Mouse (Mus musculus) embryonic facial prominence, embryonic 15.5 days (tissue): Measurements from ENCODE around the gene Zdhhc8. TPM values are rescaled to one million over a fixed set of nuclear protein-coding genes. Genes with fewer than 3 reads are reported as not detected.
A peak's percentile ranks its signal among the peaks of the same experiment; 100 is the strongest.
"Not testable (repeated sequence)": the region's sequence is repeated elsewhere in the genome, so short reads cannot be mapped to it uniquely, and the experiment has no call there.

Experiments
- ATAC-seq: fragments of 200-750 bp; cut with Nextera tagmentation; 2 replicates; pipeline ENCODE4 v1.8.0; 2017; ENCODE audit warnings: low read depth, moderate TSS enrichment; ENCODE audit not compliant: insufficient number of reproducible peaks, low FRiP score, low TSS enrichment
- H3K27ac ChIP-seq: fragments of 300-500 bp; sonication (generic); replicated peaks from 2 replicates; pipeline ENCODE4 v1.5.1; 2015; ENCODE audit warnings: mild to moderate bottlenecking, inconsistent platforms
- H3K27me3 ChIP-seq: fragments of 300-500 bp; sonication (generic); 2 replicates; pipeline ENCODE4 v1.6.1; 2015; ENCODE audit warnings: inconsistent platforms
- H3K36me3 ChIP-seq: fragments of 300-500 bp; sonication (generic); 2 replicates; pipeline ENCODE4 v1.6.1; 2015; ENCODE audit warnings: mild to moderate bottlenecking, inconsistent platforms
- H3K4me1 ChIP-seq: fragments of 300-500 bp; sonication (generic); 2 replicates; pipeline ENCODE4 v1.6.1; 2015; ENCODE audit warnings: inconsistent platforms
- H3K4me2 ChIP-seq: fragments of 300-500 bp; sonication (generic); replicated peaks from 2 replicates; pipeline ENCODE4 v1.6.1; 2015; ENCODE audit warnings: mild to moderate bottlenecking, inconsistent platforms
- H3K4me3 ChIP-seq: fragments of 300-500 bp; sonication (generic); replicated peaks from 2 replicates; pipeline ENCODE4 v1.5.1; 2015; ENCODE audit warnings: mild to moderate bottlenecking, inconsistent platforms
- H3K9ac ChIP-seq: fragments of 300-500 bp; sonication (generic); 2 replicates; pipeline ENCODE4 v1.6.1; 2015; ENCODE audit warnings: inconsistent platforms
- H3K9me3 ChIP-seq: fragments of 300-500 bp; sonication (generic); replicated peaks from 2 replicates; pipeline ENCODE4 v1.6.1; 2016; ENCODE audit warnings: inconsistent platforms
- WGBS: fragments of 180-500 bp; shearing (Covaris S2); methylation state at CpG from one replicate; pipeline ENCODE4 v1.1.7; 2015; 5-methylcytosine and 5-hydroxymethylcytosine counted together
- polyA plus RNA-seq: library from polyadenylated mRNA; unstranded; fragments of >200 nt; fragmentation: Nextera tagmentation; extraction: Ambion mirVana; gene quantifications from 2 replicates; pipeline ENCODE4 v1.2.1, GENCODE M21; 2015

Gene Zdhhc8
- polyA plus RNA-seq, 1 experiment from 2014 or later, result 24.3 TPM

DNA sequence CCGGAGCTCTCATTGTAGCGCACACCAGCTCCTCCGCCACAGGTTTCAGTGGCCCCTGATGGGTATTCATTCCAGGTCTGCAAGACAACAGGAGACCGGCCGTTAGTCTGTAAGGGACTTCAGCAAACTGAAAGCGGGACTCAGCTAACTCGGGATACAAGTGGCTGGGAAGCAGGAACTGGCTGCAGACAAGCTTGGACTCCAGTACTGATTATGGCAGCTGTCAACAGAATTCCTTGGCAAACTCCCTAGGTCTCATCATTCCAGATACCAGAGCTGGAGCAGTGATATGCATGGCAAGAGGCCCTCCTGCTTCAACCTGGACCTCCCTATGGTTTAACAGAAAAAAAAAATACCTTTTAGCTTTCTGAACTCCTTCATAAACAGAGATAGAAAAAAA lies 20.1 kb downstream of the Zdhhc8 start:
- Histone ChIP-seq H3K4me1 (peaks cover 6% of the 10 kb centered on the region), H3K4me2 (no peak overlapping the region), H3K36me3 (no peaks in the 10 kb centered on the region), H3K27me3 (no peaks in the 10 kb centered on the region), H3K9ac (no peak overlapping the region), H3K4me3 (no peak overlapping the region), H3K9me3 (no peaks in the 10 kb centered on the region), H3K27ac (no peak overlapping the region)
- no peak for ATAC-seq
- 77% methylated on average over 7 of the region's 7 CpGs for WGBS

GRCm38 (mm10) chr16:18213689-18214088 lies 21.2 kb downstream of the Zdhhc8 start:
- H3K36me3 ChIP-seq, result no peaks in the 10 kb centered on the region
- H3K9me3 ChIP-seq, result no peaks in the 10 kb centered on the region
- ATAC-seq, result 0 out of 2 replicates have a peak, but pooled peaks have one; percentile 34
- 36% methylated on average over 6 of the region's 6 CpGs for WGBS
- no peak overlapping the region for H3K9ac ChIP-seq
- H3K27ac ChIP-seq, result no peak overlapping the region
- H3K4me3 ChIP-seq, result no peak overlapping the region
- no peak overlapping the region for H3K4me2 ChIP-seq
- no peaks in the 10 kb centered on the region for H3K27me3 ChIP-seq
- peaks cover 3% of the 10 kb centered on the region; the same call in 1 of the 2 replicates for H3K4me1 ChIP-seq

DNA sequence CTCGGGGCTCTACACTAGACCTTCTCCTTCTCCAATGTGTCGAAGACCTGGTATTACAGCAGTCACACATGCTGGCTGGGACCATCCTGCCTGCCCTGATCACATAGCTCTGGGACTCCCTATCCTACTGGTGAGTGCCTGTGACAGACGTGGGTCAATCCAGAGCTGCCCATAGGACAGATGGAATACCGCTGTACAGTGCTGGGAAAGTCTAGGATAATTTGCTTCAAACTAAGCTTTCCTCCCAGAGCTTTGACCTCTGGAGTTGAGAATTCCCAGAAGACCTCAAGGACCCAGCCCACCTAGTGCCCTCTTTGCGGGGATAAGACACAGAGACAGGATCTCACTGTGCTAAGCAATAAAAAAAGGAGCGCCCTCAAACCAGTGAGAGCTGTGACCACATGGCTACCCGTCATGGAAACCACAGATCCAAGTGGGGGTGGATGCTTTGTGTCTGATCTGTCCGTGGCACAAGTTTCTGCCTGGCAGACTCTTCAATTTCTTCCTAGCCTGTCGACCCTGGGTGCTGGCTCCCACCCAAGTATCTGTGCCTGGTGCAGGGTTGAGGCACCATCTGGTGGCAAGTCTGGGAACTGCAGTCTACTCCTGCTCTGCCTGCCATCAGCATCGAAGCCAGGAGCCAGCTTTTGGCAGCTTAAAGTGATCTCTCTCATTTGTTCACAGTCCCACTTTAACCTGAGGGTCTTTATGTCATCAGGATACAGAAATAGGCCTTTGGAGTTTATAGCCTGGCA lies 23.3 kb downstream of the Zdhhc8 start:
- Histone ChIP-seq H3K27ac (no peak overlapping the region), H3K9ac (no peak overlapping the region), H3K9me3 (no peaks in the 10 kb centered on the region), H3K4me1 (peaks cover 3% of the 10 kb centered on the region; the same call in 1 of the 2 replicates), H3K4me3 (no peak overlapping the region), H3K36me3 (no peaks in the 10 kb centered on the region), H3K27me3 (no peaks in the 10 kb centered on the region), H3K4me2 (no peak overlapping the region)
- 47% methylated on average over 10 of the region's 10 CpGs for WGBS
- ATAC-seq, result no peak

- no peak overlapping the region for H3K4me3 ChIP-seq
- no peaks in the 10 kb centered on the region for H3K36me3 ChIP-seq
- H3K9ac ChIP-seq, result no peak overlapping the region
- 24% methylated on average over 8 of the region's 8 CpGs for WGBS
- no peak for ATAC-seq
- no peaks in the 10 kb centered on the region for H3K27me3 ChIP-seq
- no peak overlapping the region for H3K4me2 ChIP-seq
- H3K4me1 ChIP-seq, result peaks cover 3% of the 10 kb centered on the region; the same call in 1 of the 2 replicates
- H3K27ac ChIP-seq, result no peak overlapping the region
- no peaks in the 10 kb centered on the region for H3K9me3 ChIP-seq
Observed at GRCm38 (mm10) chr16:18210701-18211416, 24.1 kb downstream of the Zdhhc8 start.

DNA sequence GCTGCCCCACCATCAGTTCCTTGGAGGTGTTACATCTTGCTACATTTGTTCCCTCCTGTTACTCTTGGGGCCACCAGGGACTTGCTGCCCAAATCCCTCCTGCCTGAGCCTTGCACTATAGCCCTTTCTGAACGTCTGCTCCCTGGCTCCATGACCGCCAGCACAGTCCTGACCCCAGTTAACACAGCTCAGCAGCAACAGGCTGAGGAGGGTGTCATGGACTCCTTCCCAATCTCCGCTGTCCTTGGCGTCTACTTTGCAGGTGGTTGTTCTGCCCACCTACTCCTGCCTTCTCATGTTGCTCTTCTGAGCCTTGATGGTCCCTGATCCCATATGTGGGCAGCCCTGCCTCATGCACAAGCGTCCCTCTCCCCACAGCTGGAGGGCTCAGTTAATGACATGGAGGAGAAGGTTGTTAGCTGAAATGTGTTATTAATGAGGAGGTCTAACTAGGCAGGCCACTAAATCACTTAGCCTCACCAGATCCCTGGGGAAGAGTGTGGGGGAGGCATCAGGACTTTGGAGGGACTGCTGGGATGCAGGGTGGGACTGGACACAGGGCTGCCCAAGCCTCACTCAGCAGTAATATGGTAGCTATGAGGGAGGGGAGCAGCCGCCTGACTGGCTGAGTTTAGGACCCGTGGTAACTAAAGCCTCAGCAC lies 31.4 kb downstream of the Zdhhc8 start:
- ATAC-seq, result no peak
- Histone ChIP-seq H3K9ac (no peak overlapping the region), H3K36me3 (no peaks in the 10 kb centered on the region), H3K4me2 (no peak overlapping the region), H3K27me3 (no peaks in the 10 kb centered on the region), H3K4me1 (0 out of 2 replicates have a peak, but pooled peaks cover 2% of the 10 kb centered on the region), H3K4me3 (no peak overlapping the region), H3K27ac (no peak overlapping the region), H3K9me3 (no peaks in the 10 kb centered on the region)
- 38% methylated on average over 7 of the region's 7 CpGs for WGBS

- ATAC-seq, result no peak
- Histone ChIP-seq H3K4me2 (no peak overlapping the region), H3K36me3 (no peaks in the 10 kb centered on the region), H3K27ac (no peak overlapping the region), H3K4me1 (0 out of 2 replicates have a peak, but pooled peaks cover 2% of the 10 kb centered on the region), H3K9me3 (no peaks in the 10 kb centered on the region), H3K9ac (no peak overlapping the region), H3K27me3 (no peaks in the 10 kb centered on the region), H3K4me3 (no peak overlapping the region)
- WGBS, result 100% methylated on average over 1 of the region's 1 CpGs
Observed at GRCm38 (mm10) chr16:18202061-18202460, 32.9 kb downstream of the Zdhhc8 start.

DNA sequence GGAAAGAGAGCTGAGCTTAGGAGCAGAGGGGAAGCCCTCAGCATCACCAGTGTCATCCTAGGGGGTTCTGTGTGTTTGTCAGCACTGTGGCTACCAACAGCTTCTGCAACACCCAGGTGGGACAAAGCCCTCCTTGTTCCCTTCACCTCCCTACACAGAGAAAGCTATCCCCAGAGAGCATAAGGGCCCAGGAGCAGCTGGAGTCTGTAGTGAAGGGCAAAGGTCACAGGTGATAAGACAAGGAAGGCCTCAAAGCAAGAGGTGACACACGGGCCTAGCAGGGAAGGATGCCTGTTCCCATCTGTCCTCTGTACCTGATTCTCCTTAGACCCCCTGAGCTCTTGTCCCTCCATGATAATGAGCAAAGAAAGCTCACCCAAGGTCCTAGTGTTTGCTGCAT lies 33.3 kb downstream of the Zdhhc8 start:
- H3K4me1 ChIP-seq, result 0 out of 2 replicates have a peak, but pooled peaks cover 2% of the 10 kb centered on the region
- H3K9me3 ChIP-seq, result no peaks in the 10 kb centered on the region
- no peaks in the 10 kb centered on the region for H3K36me3 ChIP-seq
- H3K27me3 ChIP-seq, result no peaks in the 10 kb centered on the region
- no peak overlapping the region for H3K4me2 ChIP-seq
- H3K27ac ChIP-seq, result no peak overlapping the region
- ATAC-seq, result no peak
- H3K4me3 ChIP-seq, result no peak overlapping the region
- 30% methylated on average over 1 of the region's 1 CpGs for WGBS
- no peak overlapping the region for H3K9ac ChIP-seq

DNA sequence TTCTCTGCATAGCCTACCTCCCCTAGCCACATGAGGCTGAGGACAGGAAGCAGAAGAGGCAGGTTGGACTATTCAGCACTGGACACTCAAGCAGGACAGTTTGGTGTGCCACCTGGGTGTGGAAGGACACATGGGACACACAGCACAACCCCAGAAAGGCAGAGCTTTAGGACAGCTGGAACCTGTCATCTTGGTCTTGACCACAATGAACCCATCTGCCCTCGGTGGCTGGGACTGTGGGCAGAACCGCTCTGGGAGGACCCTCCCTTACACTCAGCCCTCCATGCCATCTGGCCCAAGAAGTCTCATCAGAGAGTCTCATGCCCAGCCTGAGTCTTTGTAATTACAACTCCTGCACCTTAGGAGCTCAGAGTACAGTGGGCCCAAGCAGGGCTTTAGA lies 34.9 kb downstream of the Zdhhc8 start:
- no peak for ATAC-seq
- Histone ChIP-seq H3K36me3 (no peaks in the 10 kb centered on the region), H3K27me3 (no peaks in the 10 kb centered on the region), H3K9ac (no peak overlapping the region), H3K4me2 (no peak overlapping the region), H3K9me3 (no peaks in the 10 kb centered on the region), H3K4me3 (no peak overlapping the region), H3K4me1 (peaks cover 3% of the 10 kb centered on the region), H3K27ac (no peak overlapping the region)
- 72% methylated on average over 2 of the region's 2 CpGs for WGBS

- Histone ChIP-seq H3K27ac (no peak overlapping the region), H3K4me1 (peaks cover 13% of the 10 kb centered on the region), H3K4me2 (no peak overlapping the region), H3K9me3 (no peaks in the 10 kb centered on the region), H3K27me3 (no peaks in the 10 kb centered on the region), H3K36me3 (no peaks in the 10 kb centered on the region), H3K4me3 (no peak overlapping the region), H3K9ac (no peak overlapping the region)
- WGBS, result 72% methylated on average over 10 of the region's 10 CpGs
- ATAC-seq, result no peak
Observed at GRCm38 (mm10) chr16:18198365-18199098, 36.4 kb downstream of the Zdhhc8 start.

DNA sequence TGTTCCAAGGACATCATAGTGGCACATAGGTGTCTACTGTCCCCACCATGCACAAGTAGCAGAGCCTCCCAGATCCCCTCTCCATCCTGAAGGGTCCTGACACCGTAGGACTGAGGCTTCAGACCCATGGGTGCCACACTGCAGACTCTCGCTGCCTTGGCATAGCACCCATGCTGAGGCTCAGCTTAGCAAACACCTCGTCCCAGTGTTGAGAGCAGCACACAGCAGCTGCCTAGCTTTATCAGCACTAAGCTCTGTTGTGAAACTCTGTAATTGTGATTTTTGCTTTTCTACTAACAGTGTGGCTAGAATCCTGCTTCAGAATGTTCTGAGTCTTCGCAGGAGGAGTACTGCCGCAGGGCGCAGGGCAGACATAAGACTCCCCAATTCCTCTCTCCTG lies 37.1 kb downstream of the Zdhhc8 start:
- no peak overlapping the region for H3K9ac ChIP-seq
- H3K9me3 ChIP-seq, result no peaks in the 10 kb centered on the region
- no peak overlapping the region for H3K27ac ChIP-seq
- ATAC-seq, result no peak
- no peak overlapping the region for H3K4me3 ChIP-seq
- no peak overlapping the region for H3K4me2 ChIP-seq
- peaks cover 13% of the 10 kb centered on the region for H3K4me1 ChIP-seq
- WGBS, result 77% methylated on average over 6 of the region's 6 CpGs
- no peaks in the 10 kb centered on the region for H3K27me3 ChIP-seq
- H3K36me3 ChIP-seq, result no peaks in the 10 kb centered on the region

GRCm38 (mm10) chr16:18195561-18195960 lies 39.4 kb downstream of the Zdhhc8 start:
- not testable (repeated sequence) for H3K9ac ChIP-seq, H3K4me3 ChIP-seq, ATAC-seq, H3K9me3 ChIP-seq, H3K27ac ChIP-seq, H3K4me2 ChIP-seq, H3K36me3 ChIP-seq, H3K27me3 ChIP-seq
- WGBS, result 44% methylated on average over 3 of the region's 3 CpGs
- peaks cover 10% of the 10 kb centered on the region for H3K4me1 ChIP-seq
